In genomic region chr2:109890597-109890996, GRCm38 (mm10) we compare ENCODE assay signal across 8 mouse cellular contexts. TPM values are rescaled to one million over a fixed set of nuclear protein-coding genes. Genes with fewer than 3 reads are reported as not detected.
DNase-seq lines count a peak whose midpoint lies in the region; ATAC-seq and TF ChIP-seq lines count a peak whose summit lies in the region.

Lin7c (plus strand) TSS chr2:109890853.

- no peaks in the 10 kb centered on the region for H3K9me3 ChIP-seq in hindbrain, embryonic 11.5 days (ENCODE audit: control insufficient read depth, low read length)
- no peaks in the 10 kb centered on the region for H3K9me3 ChIP-seq in lung, postnatal 0 days (ENCODE audit: low read length)

- DNase-seq in NIH3T3 (ENCODE audit: low read depth) = peak; percentile 95
- peak; percentile 94 for DNase-seq in cerebellum, adult 9-11 months
- peak; percentile 89 to 96 for DNase-seq in frontal cortex, adult 2 months (ENCODE audit: extremely low spot score in 1 of 2, low spot score in 1 of 2)
- DNase-seq in hindbrain, embryonic 11.5 days (ENCODE audit: low spot score) = peak; percentile 96
- peak; percentile 93 to 94 for DNase-seq in layer of hippocampus, postnatal 10 days (ENCODE audit: low spot score in 2 of 2)
- DNase-seq in lung, postnatal 0 days (ENCODE audit: low spot score) = peak; percentile 99
- DNase-seq in ovary, postnatal 10 days (ENCODE audit: low spot score) = peak; percentile 89
- DNase-seq in thymus, postnatal 0 days (ENCODE audit: low spot score) = peak; percentile 86

- 1% methylated on average over 41 of the region's 42 CpGs for WGBS in hindbrain, embryonic 11.5 days
- 1% methylated on average over 41 of the region's 42 CpGs for WGBS in lung, postnatal 0 days

- TF ChIP-seq CTCF in lung, postnatal 0 days (IDR thresholded peaks at IDR 0.05) = 0 out of 2 replicates have a peak, but pooled peaks have one; percentile 8

- peak within 1 kb of the TSS; percentile 88 for H3K4me3 ChIP-seq in hindbrain, embryonic 11.5 days (ENCODE audit: low read depth, low read length)
- peak within 1 kb of the TSS; percentile 96 for H3K4me3 ChIP-seq in lung, postnatal 0 days (ENCODE audit: low read depth, low read length)

- H3K27me3 ChIP-seq in hindbrain, embryonic 11.5 days (ENCODE audit: control insufficient read depth, insufficient read depth, low read length) = no peaks in the 10 kb centered on the region
- no peaks in the 10 kb centered on the region for H3K27me3 ChIP-seq in lung, postnatal 0 days (replicated peaks; ENCODE audit: insufficient read depth, low read length)

- peak; percentile 100 for ATAC-seq in hindbrain, embryonic 11.5 days (ENCODE audit: low FRiP score)
- peak; percentile 100 for ATAC-seq in lung, postnatal 0 days

- H3K4me2 ChIP-seq in hindbrain, embryonic 11.5 days (replicated peaks; ENCODE audit: low read depth, low read length) = peak within 1 kb of the TSS; percentile 66
- peak within 1 kb of the TSS; percentile 70 for H3K4me2 ChIP-seq in lung, postnatal 0 days (replicated peaks; ENCODE audit: low read depth, low read length)

- peak within 1 kb of the TSS; percentile 84 for H3K27ac ChIP-seq in hindbrain, embryonic 11.5 days (ENCODE audit: low read depth, low read length)
- peak within 1 kb of the TSS; percentile 93 for H3K27ac ChIP-seq in lung, postnatal 0 days (ENCODE audit: low read length)

- peak within 1 kb of the TSS; percentile 90 for H3K9ac ChIP-seq in hindbrain, embryonic 11.5 days (ENCODE audit: low read depth, low read length)
- H3K9ac ChIP-seq in lung, postnatal 0 days (replicated peaks; ENCODE audit: low read depth) = peak within 1 kb of the TSS; percentile 86

- no peaks in the 10 kb centered on the region; the same call in 1 of the 2 replicates for H3K36me3 ChIP-seq in hindbrain, embryonic 11.5 days (ENCODE audit: control insufficient read depth, insufficient read depth, low read length)
- H3K36me3 ChIP-seq in lung, postnatal 0 days (ENCODE audit: insufficient read depth, low read length) = peaks cover 14% of the 10 kb centered on the region; the same call in 1 of the 2 replicates

- TF ChIP-seq EP300 in lung, postnatal 0 days (IDR thresholded peaks at IDR 0.05) = no peak

- H3K4me1 ChIP-seq in hindbrain, embryonic 11.5 days (replicated peaks; ENCODE audit: control insufficient read depth, insufficient read depth, low read length) = no peaks in the 10 kb centered on the region
- H3K4me1 ChIP-seq in lung, postnatal 0 days (ENCODE audit: insufficient read depth, low read depth, low read length) = peaks cover 11% of the 10 kb centered on the region; the same call in 1 of the 2 replicates

RNA-seq across cellular contexts. Expression of gene Lin7c, which starts in this region (rescaled TPM):
- polyA plus RNA-seq in frontal cortex, adult 2 months (2012; rRNA removed) = 35.1 and 36.6 TPM in 2 replicates
- polyA plus RNA-seq in hindbrain, embryonic 11.5 days (2014; fragmentation: Nextera tagmentation; extraction: Ambion mirVana) = 140 and 161 TPM in 2 replicates
- 100 to 1,000 TPM; 142 to 160 TPM for total RNA-seq in layer of hippocampus, postnatal 10 days (2021)
- polyA plus RNA-seq in lung, postnatal 0 days (2015; fragmentation: Nextera tagmentation; extraction: Ambion mirVana) = 39.1 and 45.0 TPM in 2 replicates
- polyA plus RNA-seq in thymus, postnatal 0 days (2015; fragmentation: Nextera tagmentation; extraction: Ambion mirVana) = 58.6 and 62.7 TPM in 2 replicates

Comparison
In these comparisons a context has a peak if more than half of its experiments do, and no peak if none do; other contexts are left out.
1. Peak in every context shown above with its lines: DNase-seq, ATAC-seq, H3K4me3 ChIP-seq and H3K27ac ChIP-seq.